Mouse (Mus musculus) hindbrain, embryonic 11.5 days (tissue): ENCODE results near the gene Galnt9. TPM values are rescaled to one million over a fixed set of nuclear protein-coding genes. Genes with fewer than 3 reads are reported as not detected.

Source experiments
- ATAC-seq: fragments of 200-750 bp; cut with Nextera tagmentation; 2 replicates; pipeline ENCODE4 v1.8.0; 2017; ENCODE audit warnings: mild to moderate bottlenecking, moderate TSS enrichment, moderate library complexity; ENCODE audit not compliant: low FRiP score
- DNase-seq: peaks from one replicate; pipeline ENCODE4 v3.0.0-alpha.2; 2015; ENCODE audit warnings: low spot score
- H3K27ac ChIP-seq: fragments of 300-500 bp; sonication (generic); 2 replicates; pipeline ENCODE4 v1.5.1; 2014; ENCODE audit warnings: mild to moderate bottlenecking, low read depth, low read length
- H3K27me3 ChIP-seq: fragments of 300-500 bp; sonication (generic); 2 replicates; pipeline ENCODE4 v1.6.1; 2014; ENCODE audit warnings: mild to moderate bottlenecking, low read length, moderate library complexity, mixed read lengths; ENCODE audit not compliant: control insufficient read depth, insufficient read depth
- H3K36me3 ChIP-seq: fragments of 300-500 bp; sonication (generic); 2 replicates; pipeline ENCODE4 v1.6.1; 2014; ENCODE audit warnings: mild to moderate bottlenecking, low read length, moderate library complexity, mixed read lengths; ENCODE audit not compliant: control insufficient read depth, insufficient read depth
- H3K4me1 ChIP-seq: fragments of 300-500 bp; sonication (generic); replicated peaks from 2 replicates; pipeline ENCODE4 v1.6.1; 2014; ENCODE audit warnings: low read length, mixed read lengths; ENCODE audit not compliant: control insufficient read depth, insufficient read depth
- H3K4me2 ChIP-seq: fragments of 300-500 bp; sonication (generic); replicated peaks from 2 replicates; pipeline ENCODE4 v1.6.1; 2014; ENCODE audit warnings: mild to moderate bottlenecking, low read depth, low read length
- H3K4me3 ChIP-seq: fragments of 300-500 bp; sonication (generic); 2 replicates; pipeline ENCODE4 v1.5.1; 2014; ENCODE audit warnings: low read depth, low read length
- H3K9ac ChIP-seq: fragments of 300-500 bp; sonication (generic); 2 replicates; pipeline ENCODE4 v1.6.1; 2014; ENCODE audit warnings: low read depth, low read length
- H3K9me3 ChIP-seq: fragments of 300-500 bp; sonication (generic); 2 replicates; pipeline ENCODE4 v1.6.1; 2016; ENCODE audit warnings: low read length; ENCODE audit not compliant: control insufficient read depth
- WGBS: fragments of 180-500 bp; shearing (Covaris S2); extraction: QIAGEN DNeasy Blood & Tissue Kit; methylation state at CpG from one replicate; pipeline ENCODE4 v1.1.7; 2014; 5-methylcytosine and 5-hydroxymethylcytosine counted together
- polyA plus RNA-seq: library from polyadenylated mRNA; unstranded; fragments of >200 nt; fragmentation: Nextera tagmentation; extraction: Ambion mirVana; gene quantifications from 2 replicates; pipeline ENCODE4 v1.2.1, GENCODE M21; 2014

The Galnt9 gene
- polyA plus RNA-seq, 1 experiment from 2014 or later: 4.3 TPM

- no peaks in the 10 kb centered on the region for H3K9me3 ChIP-seq
- H3K4me1 ChIP-seq: no peaks in the 10 kb centered on the region
- no peak overlapping the region for H3K4me2 ChIP-seq
- no peak for ATAC-seq
- H3K27me3 ChIP-seq: no peaks in the 10 kb centered on the region
- no peak for DNase-seq
- 70% methylated on average over 5 of the region's 5 CpGs for WGBS
- no peak overlapping the region for H3K9ac ChIP-seq
- no peak overlapping the region for H3K4me3 ChIP-seq
- H3K36me3 ChIP-seq: no peaks in the 10 kb centered on the region
- no peak overlapping the region for H3K27ac ChIP-seq
Observed at GRCm38 (mm10) chr5:110611435-110612158, 67.4 kb downstream of the Galnt9 start.

- DNase-seq (no peak), ATAC-seq (no peak)
- no peak overlapping the region for H3K4me2 ChIP-seq
- no peak overlapping the region for H3K9ac ChIP-seq
- WGBS: 84% methylated on average over 6 of the region's 6 CpGs
- no peaks in the 10 kb centered on the region for H3K9me3 ChIP-seq
- H3K27me3 ChIP-seq: no peaks in the 10 kb centered on the region
- no peaks in the 10 kb centered on the region for H3K4me1 ChIP-seq
- no peak overlapping the region for H3K27ac ChIP-seq
- no peak overlapping the region for H3K4me3 ChIP-seq
- H3K36me3 ChIP-seq: no peaks in the 10 kb centered on the region
Observed at GRCm38 (mm10) chr5:110619226-110619625, 75.1 kb downstream of the Galnt9 start.

- Histone ChIP-seq H3K9ac (no peak overlapping the region), H3K36me3 (no peaks in the 10 kb centered on the region), H3K27me3 (peaks cover 4% of the 10 kb centered on the region; the same call in 1 of the 2 replicates), H3K9me3 (no peaks in the 10 kb centered on the region), H3K4me3 (no peak overlapping the region), H3K4me1 (no peaks in the 10 kb centered on the region), H3K4me2 (no peak overlapping the region), H3K27ac (no peak overlapping the region)
- WGBS: 83% methylated on average over 2 of the region's 2 CpGs
- DNase-seq (no peak), ATAC-seq (no peak)
Observed at GRCm38 (mm10) chr5:110624319-110624718, 80.2 kb downstream of the Galnt9 start.

GRCm38 (mm10) chr5:110627351-110627750, 83.2 kb downstream of the Galnt9 start:
- no peaks in the 10 kb centered on the region for H3K9me3 ChIP-seq
- no peak overlapping the region for H3K4me2 ChIP-seq
- ATAC-seq: no peak
- WGBS: 79% methylated on average over 10 of the region's 10 CpGs
- DNase-seq: no peak
- H3K27ac ChIP-seq: no peak overlapping the region
- no peaks in the 10 kb centered on the region for H3K4me1 ChIP-seq
- H3K9ac ChIP-seq: no peak overlapping the region
- peaks cover 4% of the 10 kb centered on the region; the same call in 1 of the 2 replicates for H3K27me3 ChIP-seq
- H3K4me3 ChIP-seq: no peak overlapping the region
- no peaks in the 10 kb centered on the region for H3K36me3 ChIP-seq

GRCm38 (mm10) chr5:110628156-110628555, 84.0 kb downstream of the Galnt9 start:
- Histone ChIP-seq H3K27ac (no peak overlapping the region), H3K9me3 (no peaks in the 10 kb centered on the region), H3K27me3 (peaks cover 4% of the 10 kb centered on the region; the same call in 1 of the 2 replicates), H3K4me3 (no peak overlapping the region), H3K36me3 (no peaks in the 10 kb centered on the region), H3K4me1 (no peaks in the 10 kb centered on the region), H3K9ac (no peak overlapping the region), H3K4me2 (no peak overlapping the region)
- no peak for ATAC-seq
- no peak for DNase-seq
- 26% methylated on average over 19 of the region's 19 CpGs for WGBS

- Histone ChIP-seq H3K27ac (no peak overlapping the region), H3K4me2 (no peak overlapping the region), H3K4me1 (no peaks in the 10 kb centered on the region), H3K9me3 (no peaks in the 10 kb centered on the region), H3K27me3 (peaks cover 4% of the 10 kb centered on the region; the same call in 1 of the 2 replicates), H3K4me3 (no peak overlapping the region), H3K36me3 (no peaks in the 10 kb centered on the region), H3K9ac (no peak overlapping the region)
- 81% methylated on average over 2 of the region's 2 CpGs for WGBS
- DNase-seq: no peak
- ATAC-seq: no peak
Observed at GRCm38 (mm10) chr5:110629525-110630120, 85.5 kb downstream of the Galnt9 start.

GRCm38 (mm10) chr5:110635951-110636707, 92.0 kb downstream of the Galnt9 start:
- no peaks in the 10 kb centered on the region; the same call in 1 of the 2 replicates for H3K27me3 ChIP-seq
- H3K27ac ChIP-seq: no peak overlapping the region
- no peaks in the 10 kb centered on the region for H3K4me1 ChIP-seq
- DNase-seq (peak; percentile 32), ATAC-seq (no peak)
- no peak overlapping the region for H3K4me3 ChIP-seq
- no peaks in the 10 kb centered on the region for H3K36me3 ChIP-seq
- H3K9me3 ChIP-seq: no peaks in the 10 kb centered on the region
- no peak overlapping the region for H3K9ac ChIP-seq
- 50% methylated on average over 6 of the region's 6 CpGs for WGBS
- no peak overlapping the region for H3K4me2 ChIP-seq

GRCm38 (mm10) chr5:110638306-110639074, 94.3 kb downstream of the Galnt9 start:
- H3K36me3 ChIP-seq: no peaks in the 10 kb centered on the region
- no peak overlapping the region for H3K27ac ChIP-seq
- H3K4me1 ChIP-seq: no peaks in the 10 kb centered on the region
- no peaks in the 10 kb centered on the region; the same call in 1 of the 2 replicates for H3K27me3 ChIP-seq
- H3K9ac ChIP-seq: no peak overlapping the region
- ATAC-seq (no peak), DNase-seq (no peak)
- WGBS: 83% methylated on average over 7 of the region's 7 CpGs
- H3K4me2 ChIP-seq: no peak overlapping the region
- no peak overlapping the region for H3K4me3 ChIP-seq
- no peaks in the 10 kb centered on the region for H3K9me3 ChIP-seq
